ENCODE assay signal across 19 mouse cellular contexts in genomic region chr7:6119501-6119900, GRCm38 (mm10). TPM values are rescaled to one million over a fixed set of nuclear protein-coding genes. Genes with fewer than 3 reads are reported as not detected.
DNase-seq lines count a peak whose midpoint lies in the region; ATAC-seq and TF ChIP-seq lines count a peak whose summit lies in the region.
"Had no signal": no experiment of that assay in that cellular context is flagged by ENCODE, and none has a peak within 500 bp of the region (broad histone marks: within the 10 kb centered on the region; RNA-seq: fewer than 3 reads in every experiment).

No protein-coding gene starts in this region.

- peak; percentile 18; the same call in 1 of the 2 replicates for TF ChIP-seq CTCF in lung, adult 2 months (IDR thresholded peaks at IDR 0.05; ENCODE audit: insufficient read depth, low read length)
- peak; percentile 31 for TF ChIP-seq CTCF in Patski (IDR thresholded peaks at IDR 0.05)

- in situ Hi-C loops in Patski (cut with MboI; ENCODE audit: low pct_unique_long_range_greater_than_20kb), result no loop called here

- POLR2A ChIA-PET in Patski (lab: Charles Lee), result no interaction called here

- CTCF ChIA-PET in Patski (lab: Charles Lee), result no interaction called here

- no peaks in the 10 kb centered on the region for H3K27me3 ChIP-seq in heart, embryonic 10.5 days (ENCODE audit: insufficient read depth, poor library complexity, severe bottlenecking)
- no peaks in the 10 kb centered on the region for H3K27me3 ChIP-seq in Patski
- no peaks in the 10 kb centered on the region for H3K27me3 ChIP-seq in forebrain, embryonic 12.5 days
- H3K27me3 ChIP-seq: embryonic facial prominence, embryonic 12.5 days; hindbrain, embryonic 15.5 days; limb, embryonic 15.5 days had no signal

- no peak overlapping the region for H3K27ac ChIP-seq in heart, embryonic 10.5 days
- no peak overlapping the region for H3K27ac ChIP-seq in forebrain, embryonic 12.5 days
- H3K27ac ChIP-seq: embryonic facial prominence, embryonic 12.5 days; hindbrain, embryonic 15.5 days; limb, embryonic 15.5 days had no signal

- 70% methylated on average over 3 of the region's 3 CpGs for WGBS in heart, embryonic 10.5 days
- 63% methylated on average over 3 of the region's 3 CpGs for WGBS in lung, adult 2 months
- 72% methylated on average over 3 of the region's 3 CpGs for WGBS in forebrain, embryonic 12.5 days

- H3K4me2 ChIP-seq in forebrain, embryonic 12.5 days, result no peak overlapping the region
- H3K4me2 ChIP-seq: embryonic facial prominence, embryonic 12.5 days; hindbrain, embryonic 15.5 days; limb, embryonic 15.5 days; midbrain, embryonic 11.5 days had no signal

- no peaks in the 10 kb centered on the region for H3K4me1 ChIP-seq in heart, embryonic 10.5 days
- H3K4me1 ChIP-seq in lung, adult 2 months (ENCODE audit: control insufficient read depth, insufficient read depth, low read length), result no peaks in the 10 kb centered on the region
- no peaks in the 10 kb centered on the region for H3K4me1 ChIP-seq in forebrain, embryonic 12.5 days
- H3K4me1 ChIP-seq: embryonic facial prominence, embryonic 12.5 days; hindbrain, embryonic 15.5 days; limb, embryonic 15.5 days had no signal

- TF ChIP-seq POLR2A in lung, adult 2 months (IDR thresholded peaks at IDR 0.05; ENCODE audit: borderline replicate concordance, extremely low read depth, low read depth, low read length), result no peak

- H3K4me3 ChIP-seq in heart, embryonic 10.5 days, result no peak overlapping the region
- H3K4me3 ChIP-seq in lung, adult 2 months (replicated peaks; ENCODE audit: extremely low read depth, low read depth, low read length), result no peak overlapping the region
- H3K4me3 ChIP-seq in forebrain, embryonic 12.5 days (replicated peaks), result no peak overlapping the region
- H3K4me3 ChIP-seq: embryonic facial prominence, embryonic 12.5 days; hindbrain, embryonic 15.5 days; limb, embryonic 15.5 days had no signal

- 0 out of 2 replicates have a peak, but pooled peaks cover 3% of the 10 kb centered on the region for H3K9me3 ChIP-seq in heart, embryonic 10.5 days
- peaks cover 5% of the 10 kb centered on the region for H3K9me3 ChIP-seq in forebrain, embryonic 12.5 days
- H3K9me3 ChIP-seq: embryonic facial prominence, embryonic 12.5 days; hindbrain, embryonic 15.5 days; limb, embryonic 15.5 days had no signal

- peak; percentile 33 for DNase-seq in heart, embryonic 10.5 days (ENCODE audit: low spot score)
- no peak for DNase-seq in heart, postnatal 36 days
- DNase-seq in lung, adult 2 months, result no peak
- no peak for DNase-seq in lung, postnatal 14 days
- DNase-seq in Patski (ENCODE audit: low read depth, low spot score), result no peak
- DNase-seq in adrenal gland, adult 2 months, result no peak
- DNase-seq: adrenal gland, adult 8-10 months; cerebellum, adult 9-10 months; left cerebral cortex, postnatal 4 days; right cerebral cortex, postnatal 4 days; thymus, postnatal 4 days had no signal

- H3K9ac ChIP-seq in forebrain, embryonic 12.5 days, result no peak overlapping the region
- H3K9ac ChIP-seq: embryonic facial prominence, embryonic 12.5 days; hindbrain, embryonic 15.5 days; limb, embryonic 15.5 days had no signal

- no peak for ATAC-seq in Patski
- ATAC-seq in megakaryocyte progenitor cell, adult 5-6 weeks (replicated peaks; ENCODE audit: poor library complexity), result 0 out of 2 replicates have a peak, but pooled peaks have one; percentile 35
- no peak for ATAC-seq in forebrain, embryonic 12.5 days (ENCODE audit: low FRiP score)
- ATAC-seq: CD4-positive, CD25-positive, alpha-beta regulatory T cell, adult 4 months; intestine, postnatal 0 days had no signal

- intact Hi-C loops in heart, postnatal 36 days (cut with DNase I), result no loop called here

- H3K36me3 ChIP-seq in heart, embryonic 10.5 days, result no peaks in the 10 kb centered on the region
- no peaks in the 10 kb centered on the region for H3K36me3 ChIP-seq in forebrain, embryonic 12.5 days (replicated peaks)
- H3K36me3 ChIP-seq: embryonic facial prominence, embryonic 12.5 days; hindbrain, embryonic 15.5 days; limb, embryonic 15.5 days had no signal

RNA-seq across cellular contexts. Expression of gene Zfp787, which starts 36.3 kb away (rescaled TPM):
- polyA plus RNA-seq in heart, embryonic 10.5 days (2016; fragmentation: Nextera tagmentation; extraction: Ambion mirVana), result 22.3 and 31.1 TPM in 2 replicates
- 10 to 100 TPM; 30.2 to 34.0 TPM for total RNA-seq in heart, postnatal 36 days (2021)
- polyA plus RNA-seq in lung, adult 2 months (2012; rRNA removed), result 38.4 and 44.0 TPM in 2 replicates
- 31.1 TPM for polyA plus RNA-seq in Patski (2021)
- total RNA-seq in megakaryocyte progenitor cell, adult 5-6 weeks (2015), result 14.3 and 17.8 TPM in 2 replicates
- total RNA-seq in megakaryocyte progenitor cell, adult 5-6 weeks (2017), result 20.4 and 24.8 TPM in 2 replicates
- total RNA-seq in adrenal gland, adult 2 months (2021), result 10 to 100 TPM; 41.8 to 41.9 TPM
- polyA plus RNA-seq in adrenal gland, adult 2 months (2012; rRNA removed), result 73.8 and 87.1 TPM in 2 replicates
- 27.8 and 30.9 TPM in 2 replicates for polyA plus RNA-seq in forebrain, embryonic 12.5 days (2016; fragmentation: Nextera tagmentation; extraction: Ambion mirVana)

RNA-seq across cellular contexts. Expression of gene Zfp444, which starts 52.5 kb away (rescaled TPM):
- polyA plus RNA-seq in heart, embryonic 10.5 days (2016; fragmentation: Nextera tagmentation; extraction: Ambion mirVana), result 38.6 and 51.4 TPM in 2 replicates
- 10 to 100 TPM in 1 of 2 experiments, 1 to 10 TPM in 1; 9.4 to 11.4 TPM for total RNA-seq in heart, postnatal 36 days (2021)
- polyA plus RNA-seq in lung, adult 2 months (2012; rRNA removed), result 35.2 and 36.7 TPM in 2 replicates
- polyA plus RNA-seq in Patski (2021), result 30.6 TPM
- total RNA-seq in megakaryocyte progenitor cell, adult 5-6 weeks (2015), result 4.1 and 6.2 TPM in 2 replicates
- 16.4 and 20.9 TPM in 2 replicates for total RNA-seq in megakaryocyte progenitor cell, adult 5-6 weeks (2017)
- 10 to 100 TPM; 22.5 to 31.1 TPM for total RNA-seq in adrenal gland, adult 2 months (2021)
- 50.7 and 61.8 TPM in 2 replicates for polyA plus RNA-seq in adrenal gland, adult 2 months (2012; rRNA removed)
- 75.1 and 81.3 TPM in 2 replicates for polyA plus RNA-seq in forebrain, embryonic 12.5 days (2016; fragmentation: Nextera tagmentation; extraction: Ambion mirVana)
